Mouse (Mus musculus) midbrain, embryonic 13.5 days (tissue): ENCODE data around the gene Itm2b. TPM values are rescaled to one million over a fixed set of nuclear protein-coding genes. Genes with fewer than 3 reads are reported as not detected.
A peak's percentile ranks its signal among the peaks of the same experiment; 100 is the strongest.

ENCODE experiments used
- ATAC-seq: fragments of 200-750 bp; cut with Nextera tagmentation; 2 replicates; pipeline ENCODE4 v1.8.0; 2017; ENCODE audit warnings: mild to moderate bottlenecking, moderate TSS enrichment, moderate library complexity
- H3K27ac ChIP-seq: fragments of 300-500 bp; sonication (generic); 2 replicates; pipeline ENCODE4 v1.5.1; 2015; ENCODE audit warnings: inconsistent platforms, mild to moderate bottlenecking, moderate library complexity
- H3K27me3 ChIP-seq: fragments of 300-500 bp; sonication (generic); 2 replicates; pipeline ENCODE4 v1.6.1; 2015; ENCODE audit warnings: mild to moderate bottlenecking, inconsistent platforms
- H3K36me3 ChIP-seq: fragments of 300-500 bp; sonication (generic); 2 replicates; pipeline ENCODE4 v1.6.1; 2015; ENCODE audit warnings: mild to moderate bottlenecking, inconsistent platforms
- H3K4me1 ChIP-seq: fragments of 300-500 bp; sonication (generic); replicated peaks from 2 replicates; pipeline ENCODE4 v1.6.1; 2015; ENCODE audit warnings: inconsistent platforms
- H3K4me2 ChIP-seq: fragments of 300-500 bp; sonication (generic); replicated peaks from 2 replicates; pipeline ENCODE4 v1.6.1; 2015; ENCODE audit warnings: moderate library complexity, mild to moderate bottlenecking, inconsistent platforms
- H3K4me3 ChIP-seq: fragments of 300-500 bp; sonication (generic); replicated peaks from 2 replicates; pipeline ENCODE4 v1.5.1; 2015; ENCODE audit warnings: mild to moderate bottlenecking, inconsistent platforms
- H3K9ac ChIP-seq: fragments of 300-500 bp; sonication (generic); replicated peaks from 2 replicates; pipeline ENCODE4 v1.6.1; 2015; ENCODE audit warnings: mild to moderate bottlenecking, inconsistent platforms
- H3K9me3 ChIP-seq: fragments of 300-500 bp; sonication (generic); 2 replicates; pipeline ENCODE4 v1.6.1; 2016; ENCODE audit warnings: mild to moderate bottlenecking, inconsistent platforms
- WGBS: fragments of 180-500 bp; shearing (Covaris S2); methylation state at CpG from one replicate; pipeline ENCODE4 v1.1.7; 2015; 5-methylcytosine and 5-hydroxymethylcytosine counted together
- polyA plus RNA-seq: library from polyadenylated mRNA; unstranded; fragments of >200 nt; fragmentation: Nextera tagmentation; extraction: Ambion mirVana; gene quantifications from 2 replicates; pipeline ENCODE4 v1.2.1, GENCODE M21; 2015

Gene Itm2b
- 442 and 449 TPM in 2 replicates for polyA plus RNA-seq

- H3K27ac ChIP-seq, result peak within 1 kb of the TSS; percentile 93
- peaks cover 37% of the 10 kb centered on the region for H3K4me1 ChIP-seq
- no peaks in the 10 kb centered on the region for H3K27me3 ChIP-seq
- H3K4me2 ChIP-seq, result peak within 1 kb of the TSS; percentile 71
- peak; percentile 97 for ATAC-seq
- peak within 1 kb of the TSS; percentile 90 for H3K4me3 ChIP-seq
- WGBS, result 1% methylated on average over 62 of the region's 62 CpGs
- peak within 1 kb of the TSS; percentile 96 for H3K9ac ChIP-seq
- no peaks in the 10 kb centered on the region for H3K9me3 ChIP-seq
- H3K36me3 ChIP-seq, result no peaks in the 10 kb centered on the region
Measured at GRCm38 (mm10) chr14:73384913-73385719, at the start of gene Itm2b. Gene Itm2b, minus strand, starts transcription at chr14:73385289.

DNA sequence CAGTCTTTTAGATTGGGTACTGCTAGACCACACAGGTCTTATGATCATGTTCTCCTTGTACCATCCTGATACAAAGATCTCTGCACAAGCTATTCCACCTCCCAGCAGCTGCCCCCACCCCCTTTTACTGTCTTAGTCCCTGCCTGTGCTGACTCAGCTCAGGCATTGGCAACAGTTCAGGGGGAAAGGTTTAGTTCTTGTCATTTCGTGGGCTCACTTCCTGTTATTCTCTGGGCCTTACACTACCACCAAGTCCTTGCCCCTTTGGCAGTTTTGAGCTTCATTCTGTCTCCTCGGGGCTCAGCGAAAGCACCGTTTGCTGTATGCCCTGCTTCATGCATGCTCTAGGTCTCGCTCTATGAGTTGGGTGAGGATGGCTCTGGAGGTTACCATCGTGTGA is 48.4 kb upstream of the Itm2b start:
- H3K27ac ChIP-seq, result no peak overlapping the region
- WGBS, result 92% methylated on average over 6 of the region's 6 CpGs
- no peaks in the 10 kb centered on the region for H3K9me3 ChIP-seq
- no peaks in the 10 kb centered on the region for H3K4me1 ChIP-seq
- no peaks in the 10 kb centered on the region for H3K36me3 ChIP-seq
- ATAC-seq, result no peak
- no peak overlapping the region for H3K4me3 ChIP-seq
- H3K9ac ChIP-seq, result no peak overlapping the region
- H3K4me2 ChIP-seq, result no peak overlapping the region
- H3K27me3 ChIP-seq, result no peaks in the 10 kb centered on the region

DNA sequence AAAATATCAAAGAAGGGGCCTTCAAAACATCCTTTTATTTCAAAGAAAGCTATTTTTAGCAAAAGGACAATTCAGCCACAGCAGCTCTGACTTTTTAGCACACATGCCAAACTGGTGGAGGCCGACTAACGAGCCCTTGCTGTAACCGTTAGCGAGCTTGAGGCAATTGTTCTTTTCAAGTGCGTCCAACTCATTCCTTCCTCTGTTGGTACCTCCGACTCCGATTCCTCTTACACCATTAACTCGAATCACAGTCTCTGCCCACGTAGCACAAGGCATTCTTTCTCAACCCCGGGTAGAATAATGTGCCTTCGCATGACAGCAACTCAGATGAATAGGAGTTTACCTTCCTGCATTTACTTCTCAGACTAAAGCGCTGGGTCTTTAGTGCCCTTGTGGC is 45.5 kb upstream of the Itm2b start:
- no peaks in the 10 kb centered on the region for H3K4me1 ChIP-seq
- H3K9me3 ChIP-seq, result peaks cover 2% of the 10 kb centered on the region; the same call in 1 of the 2 replicates
- no peaks in the 10 kb centered on the region for H3K27me3 ChIP-seq
- H3K27ac ChIP-seq, result no peak overlapping the region
- no peak overlapping the region for H3K4me3 ChIP-seq
- no peak overlapping the region for H3K9ac ChIP-seq
- no peaks in the 10 kb centered on the region for H3K36me3 ChIP-seq
- no peak for ATAC-seq
- WGBS, result 56% methylated on average over 12 of the region's 12 CpGs
- no peak overlapping the region for H3K4me2 ChIP-seq

GRCm38 (mm10) chr14:73425571-73426041 is 40.5 kb upstream of the Itm2b start:
- Histone ChIP-seq H3K36me3 (no peaks in the 10 kb centered on the region), H3K9ac (no peak overlapping the region), H3K4me1 (no peaks in the 10 kb centered on the region), H3K27me3 (no peaks in the 10 kb centered on the region), H3K4me3 (no peak overlapping the region), H3K9me3 (peaks cover 2% of the 10 kb centered on the region; the same call in 1 of the 2 replicates), H3K4me2 (no peak overlapping the region), H3K27ac (no peak overlapping the region)
- 79% methylated on average over 2 of the region's 2 CpGs for WGBS
- no peak for ATAC-seq

- Histone ChIP-seq H3K27me3 (no peaks in the 10 kb centered on the region), H3K4me1 (no peaks in the 10 kb centered on the region), H3K4me3 (no peak overlapping the region), H3K4me2 (no peak overlapping the region), H3K36me3 (no peaks in the 10 kb centered on the region), H3K9me3 (peaks cover 2% of the 10 kb centered on the region; the same call in 1 of the 2 replicates), H3K27ac (no peak overlapping the region), H3K9ac (no peak overlapping the region)
- WGBS, result 65% methylated on average over 6 of the region's 6 CpGs
- ATAC-seq, result no peak
Measured at GRCm38 (mm10) chr14:73424961-73425360, 39.9 kb upstream of the Itm2b start.

GRCm38 (mm10) chr14:73423542-73423941 is 38.5 kb upstream of the Itm2b start:
- no peak for ATAC-seq
- Histone ChIP-seq H3K4me1 (0 out of 2 replicates have a peak, but pooled peaks cover 2% of the 10 kb centered on the region), H3K9ac (no peak overlapping the region), H3K4me2 (no peak overlapping the region), H3K27me3 (no peaks in the 10 kb centered on the region), H3K27ac (no peak overlapping the region), H3K36me3 (no peaks in the 10 kb centered on the region), H3K9me3 (peaks cover 2% of the 10 kb centered on the region; the same call in 1 of the 2 replicates), H3K4me3 (no peak overlapping the region)

DNA sequence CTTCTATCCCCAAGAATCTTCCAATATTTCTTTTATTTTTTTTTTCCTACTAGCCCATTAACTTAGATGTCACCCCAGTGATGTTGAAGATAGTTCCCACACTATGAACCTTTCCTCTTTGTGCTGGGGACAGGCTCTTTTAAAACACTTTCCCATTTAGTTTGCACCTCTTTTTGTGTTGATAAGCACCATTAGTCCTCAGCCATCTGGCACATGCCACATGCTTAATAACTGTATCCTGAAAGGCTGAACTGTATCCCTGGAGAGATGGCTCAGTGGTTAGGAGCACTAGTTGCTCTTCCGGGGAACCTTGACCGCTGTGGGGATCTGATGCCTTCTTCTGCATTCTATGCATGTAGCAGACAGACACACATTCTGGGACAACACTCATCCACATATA is 37.5 kb upstream of the Itm2b start:
- no peak for ATAC-seq
- Histone ChIP-seq H3K4me3 (no peak overlapping the region), H3K4me2 (no peak overlapping the region), H3K27ac (no peak overlapping the region), H3K27me3 (no peaks in the 10 kb centered on the region), H3K36me3 (no peaks in the 10 kb centered on the region), H3K4me1 (0 out of 2 replicates have a peak, but pooled peaks cover 2% of the 10 kb centered on the region), H3K9me3 (peaks cover 2% of the 10 kb centered on the region; the same call in 1 of the 2 replicates), H3K9ac (no peak overlapping the region)
- 91% methylated on average over 2 of the region's 2 CpGs for WGBS

DNA sequence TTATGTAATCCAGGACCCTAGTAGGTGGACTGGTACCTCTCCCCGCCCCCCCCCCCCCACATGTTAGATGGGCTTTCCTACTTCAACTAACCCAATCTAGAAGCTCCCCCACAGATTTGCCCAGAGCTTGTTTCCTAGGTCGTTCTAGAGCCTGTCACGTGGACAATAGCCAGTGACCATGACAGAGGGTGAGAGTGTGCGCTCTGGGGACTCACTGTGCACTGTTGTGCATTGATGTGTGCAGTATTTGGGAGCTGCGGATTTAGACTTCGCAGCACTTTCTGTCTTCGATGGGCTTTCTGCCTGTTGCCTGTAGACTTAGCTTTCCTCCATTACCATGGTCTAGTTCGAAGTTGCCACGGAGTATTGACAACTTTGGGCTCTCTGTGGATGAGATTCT is 36.5 kb upstream of the Itm2b start:
- no peak overlapping the region for H3K9ac ChIP-seq
- H3K9me3 ChIP-seq, result no peaks in the 10 kb centered on the region; the same call in 1 of the 2 replicates
- 70% methylated on average over 9 of the region's 9 CpGs for WGBS
- no peaks in the 10 kb centered on the region for H3K27me3 ChIP-seq
- H3K27ac ChIP-seq, result no peak overlapping the region
- H3K4me3 ChIP-seq, result no peak overlapping the region
- 0 out of 2 replicates have a peak, but pooled peaks cover 2% of the 10 kb centered on the region for H3K4me1 ChIP-seq
- H3K4me2 ChIP-seq, result no peak overlapping the region
- ATAC-seq, result no peak
- no peaks in the 10 kb centered on the region for H3K36me3 ChIP-seq

GRCm38 (mm10) chr14:73420138-73420745 is 35.2 kb upstream of the Itm2b start:
- H3K27me3 ChIP-seq, result no peaks in the 10 kb centered on the region
- H3K27ac ChIP-seq, result no peak overlapping the region
- ATAC-seq, result no peak
- no peak overlapping the region for H3K4me3 ChIP-seq
- no peak overlapping the region for H3K4me2 ChIP-seq
- H3K4me1 ChIP-seq, result peaks cover 6% of the 10 kb centered on the region
- WGBS, result 39% methylated on average over 5 of the region's 5 CpGs
- H3K9ac ChIP-seq, result no peak overlapping the region
- H3K9me3 ChIP-seq, result no peaks in the 10 kb centered on the region
- no peaks in the 10 kb centered on the region for H3K36me3 ChIP-seq

DNA sequence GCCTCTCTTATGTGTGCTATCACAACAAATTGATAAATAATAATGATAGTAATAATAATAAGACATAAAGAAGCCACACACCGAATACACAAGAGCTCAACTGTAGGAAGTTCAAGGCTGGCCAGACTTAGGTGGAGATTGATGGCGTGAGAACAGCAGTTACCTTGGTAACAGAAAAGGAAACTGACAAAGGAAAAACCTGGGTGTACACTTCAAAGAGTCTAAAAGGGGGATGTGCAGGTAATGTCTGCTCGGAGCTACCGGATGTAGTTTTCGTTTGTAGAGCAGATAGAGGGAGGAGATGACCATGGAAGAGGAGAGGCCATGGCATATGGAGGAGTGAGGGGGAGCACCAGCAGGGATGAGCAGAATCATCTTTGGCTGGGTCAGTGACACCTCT is 31.4 kb upstream of the Itm2b start:
- peaks cover 6% of the 10 kb centered on the region for H3K4me1 ChIP-seq
- no peak overlapping the region for H3K27ac ChIP-seq
- no peak overlapping the region for H3K4me3 ChIP-seq
- ATAC-seq, result no peak
- H3K27me3 ChIP-seq, result no peaks in the 10 kb centered on the region
- H3K4me2 ChIP-seq, result no peak overlapping the region
- H3K36me3 ChIP-seq, result no peaks in the 10 kb centered on the region
- no peaks in the 10 kb centered on the region for H3K9me3 ChIP-seq
- WGBS, result 87% methylated on average over 5 of the region's 5 CpGs
- H3K9ac ChIP-seq, result no peak overlapping the region

GRCm38 (mm10) chr14:73415376-73416035 is 30.4 kb upstream of the Itm2b start:
- Histone ChIP-seq H3K4me2 (no peak overlapping the region), H3K27me3 (no peaks in the 10 kb centered on the region), H3K36me3 (no peaks in the 10 kb centered on the region), H3K27ac (no peak overlapping the region), H3K4me3 (no peak overlapping the region), H3K9ac (no peak overlapping the region), H3K9me3 (no peaks in the 10 kb centered on the region), H3K4me1 (peaks cover 6% of the 10 kb centered on the region)
- WGBS, result 24% methylated on average over 13 of the region's 13 CpGs
- ATAC-seq, result no peak

GRCm38 (mm10) chr14:73411729-73412128 is 26.6 kb upstream of the Itm2b start:
- WGBS, result 89% methylated on average over 1 of the region's 1 CpGs
- no peaks in the 10 kb centered on the region for H3K27me3 ChIP-seq

More at GRCm38 (mm10) chr14:73411729-73412128, 26.6 kb upstream of the Itm2b start:
- Histone ChIP-seq H3K27ac (no peak overlapping the region), H3K4me2 (no peak overlapping the region), H3K4me1 (peaks cover 4% of the 10 kb centered on the region), H3K9me3 (no peaks in the 10 kb centered on the region), H3K36me3 (no peaks in the 10 kb centered on the region), H3K4me3 (no peak overlapping the region), H3K9ac (no peak overlapping the region)
- ATAC-seq, result no peak
